Mouse (Mus musculus) liver, adult 2 months (tissue): ENCODE data around the gene Chst5. TPM values are rescaled to one million over a fixed set of nuclear protein-coding genes. Genes with fewer than 3 reads are reported as not detected.
A peak's percentile ranks its signal among the peaks of the same experiment; 100 is the strongest.

Source experiments
- DNase-seq: peaks from one replicate; pipeline ENCODE4 v3.0.0-alpha.2; 2011; ENCODE audit warnings: low read depth, low spot score; ENCODE audit errors: extremely low read depth
- H3K27ac ChIP-seq: fragments of 200-500 bp; replicated peaks from 2 replicates; pipeline ENCODE4 v1.5.1; 2012; ENCODE audit warnings: low read depth, mild to moderate bottlenecking, control low read depth, inconsistent platforms, low read length; ENCODE audit not compliant: insufficient read depth
- H3K27me3 ChIP-seq: fragments of 200-500 bp; 2 replicates; pipeline ENCODE4 v1.6.1; 2012; ENCODE audit warnings: mild to moderate bottlenecking, moderate library complexity, low read length, inconsistent platforms; ENCODE audit not compliant: control insufficient read depth, insufficient read depth
- H3K36me3 ChIP-seq: fragments of 200-500 bp; 2 replicates; pipeline ENCODE4 v1.6.1; 2012; ENCODE audit warnings: low read length, inconsistent platforms; ENCODE audit not compliant: control insufficient read depth, insufficient read depth
- H3K4me1 ChIP-seq: fragments of 200-500 bp; 2 replicates; pipeline ENCODE4 v1.6.1; 2011; ENCODE audit warnings: low read length; ENCODE audit not compliant: control insufficient read depth, insufficient read depth
- H3K4me3 ChIP-seq: fragments of 200-500 bp; 2 replicates; pipeline ENCODE4 v1.5.1; 2011; ENCODE audit warnings: low read depth, mild to moderate bottlenecking, control low read depth, low read length, moderate library complexity; ENCODE audit not compliant: insufficient read depth
- H3K79me2 ChIP-seq: fragments of 200-500 bp; 2 replicates; pipeline ENCODE4 v1.6.1; 2012; ENCODE audit warnings: inconsistent platforms, mild to moderate bottlenecking, low read length, moderate library complexity; ENCODE audit not compliant: control insufficient read depth, insufficient read depth
- H3K9ac ChIP-seq: fragments of 200-500 bp; 2 replicates; pipeline ENCODE4 v1.6.1; 2012; ENCODE audit warnings: low read depth, mild to moderate bottlenecking, control low read depth, inconsistent platforms, low read length
- CTCF ChIP-seq: fragments of 200-500 bp; IDR thresholded peaks from 2 replicates; pipeline ENCODE4 v1.5.1; 2011; ENCODE audit warnings: low read depth, low read length, control low read depth
- POLR2A ChIP-seq: fragments of 200-500 bp; IDR thresholded peaks from 2 replicates; pipeline ENCODE4 v1.6.1; 2011; ENCODE audit warnings: low read length, control low read depth; ENCODE audit not compliant: insufficient read depth; ENCODE audit errors: extremely low read depth
- WGBS: fragments of 180-500 bp; shearing (Covaris S2); methylation state at CpG from one replicate; pipeline ENCODE4 v1.1.7; 2018; 5-methylcytosine and 5-hydroxymethylcytosine counted together
- polyA plus RNA-seq: library from polyadenylated mRNA; depleted of rRNA; stranded (reverse); fragments of >200 nt; gene quantifications from 2 replicates; pipeline ENCODE4 v1.2.3, GENCODE M21; 2012
- total RNA-seq: library from RNA; depleted of rRNA; stranded (reverse); fragments of >200 nt; gene quantifications from 2 replicates; pipeline ENCODE4 v1.2.3, GENCODE M21; 2014

Chst5 gene
- total and polyA plus RNA-seq, 2 experiments: not detected

- 0 out of 2 replicates have a peak, but pooled peaks cover 4% of the 10 kb centered on the region for H3K79me2 ChIP-seq
- H3K9ac ChIP-seq: no peak overlapping the region
- peaks cover 48% of the 10 kb centered on the region for H3K36me3 ChIP-seq
- H3K4me1 ChIP-seq: no peaks in the 10 kb centered on the region
- no peaks in the 10 kb centered on the region for H3K27me3 ChIP-seq
- no peak for TF ChIP-seq CTCF
- TF ChIP-seq POLR2A: no peak
- DNase-seq: no peak
- H3K27ac ChIP-seq: no peak overlapping the region
- no peak overlapping the region for H3K4me3 ChIP-seq
- WGBS: 96% methylated on average over 7 of the region's 7 CpGs
Observed at GRCm38 (mm10) chr8:111951317-111951716, 41.1 kb upstream of the Chst5 start.

GRCm38 (mm10) chr8:111950846-111951245, 40.6 kb upstream of the Chst5 start:
- WGBS: 81% methylated on average over 3 of the region's 3 CpGs
- DNase-seq: no peak
- no peak overlapping the region for H3K4me3 ChIP-seq
- 0 out of 2 replicates have a peak, but pooled peaks cover 4% of the 10 kb centered on the region for H3K79me2 ChIP-seq
- no peaks in the 10 kb centered on the region for H3K27me3 ChIP-seq
- no peak overlapping the region for H3K27ac ChIP-seq
- peaks cover 49% of the 10 kb centered on the region for H3K36me3 ChIP-seq
- H3K4me1 ChIP-seq: no peaks in the 10 kb centered on the region
- no peak overlapping the region for H3K9ac ChIP-seq
- TF ChIP-seq POLR2A: no peak
- no peak for TF ChIP-seq CTCF

GRCm38 (mm10) chr8:111947954-111948353, 37.7 kb upstream of the Chst5 start:
- Histone ChIP-seq H3K27me3 (no peaks in the 10 kb centered on the region), H3K4me1 (no peaks in the 10 kb centered on the region), H3K36me3 (peaks cover 44% of the 10 kb centered on the region), H3K9ac (no peak overlapping the region), H3K4me3 (no peak overlapping the region), H3K27ac (no peak overlapping the region), H3K79me2 (0 out of 2 replicates have a peak, but pooled peaks cover 4% of the 10 kb centered on the region)
- TF ChIP-seq CTCF (no peak), POLR2A (no peak)
- no peak for DNase-seq
- WGBS: 94% methylated on average over 8 of the region's 8 CpGs

- no peak for DNase-seq
- Histone ChIP-seq H3K79me2 (peaks cover 7% of the 10 kb centered on the region), H3K4me3 (no peak overlapping the region), H3K9ac (no peak overlapping the region), H3K36me3 (peaks cover 41% of the 10 kb centered on the region), H3K27me3 (no peaks in the 10 kb centered on the region), H3K27ac (no peak overlapping the region), H3K4me1 (peaks cover 1% of the 10 kb centered on the region)
- TF ChIP-seq CTCF (no peak), POLR2A (no peak)
- WGBS: 90% methylated on average over 2 of the region's 2 CpGs
Observed at GRCm38 (mm10) chr8:111947144-111947543, 36.9 kb upstream of the Chst5 start.

GRCm38 (mm10) chr8:111943544-111943943, 33.3 kb upstream of the Chst5 start:
- no peak for TF ChIP-seq CTCF
- TF ChIP-seq POLR2A: no peak
- Histone ChIP-seq H3K4me1 (peaks cover 10% of the 10 kb centered on the region), H3K79me2 (peaks cover 16% of the 10 kb centered on the region), H3K27me3 (no peaks in the 10 kb centered on the region), H3K27ac (no peak overlapping the region), H3K9ac (no peak overlapping the region), H3K36me3 (peaks cover 27% of the 10 kb centered on the region), H3K4me3 (no peak overlapping the region)
- 76% methylated on average over 2 of the region's 2 CpGs for WGBS
- no peak for DNase-seq

GRCm38 (mm10) chr8:111941101-111941454, 30.8 kb upstream of the Chst5 start:
- Histone ChIP-seq H3K4me3 (peak overlapping the region; percentile 95), H3K36me3 (peaks cover 21% of the 10 kb centered on the region), H3K27ac (peak overlapping the region; percentile 71), H3K79me2 (peaks cover 12% of the 10 kb centered on the region), H3K27me3 (no peaks in the 10 kb centered on the region), H3K4me1 (peaks cover 10% of the 10 kb centered on the region), H3K9ac (peak overlapping the region; percentile 92)
- WGBS: under 1% methylated on average over 23 of the region's 23 CpGs
- no peak for TF ChIP-seq POLR2A
- no peak for TF ChIP-seq CTCF
- DNase-seq: peak; percentile 41
